Mouse (Mus musculus): ENCODE data around the gene Cenpm.
A peak's percentile ranks its signal among the peaks of the same experiment; 100 is the strongest.

The Cenpm gene

GRCm38 (mm10) chr15:82243742-82244114 lies 820 bp downstream of the Cenpm start:
- DNase-seq (ENCODE audit: low spot score in 2 of 2) = no peak

DNA sequence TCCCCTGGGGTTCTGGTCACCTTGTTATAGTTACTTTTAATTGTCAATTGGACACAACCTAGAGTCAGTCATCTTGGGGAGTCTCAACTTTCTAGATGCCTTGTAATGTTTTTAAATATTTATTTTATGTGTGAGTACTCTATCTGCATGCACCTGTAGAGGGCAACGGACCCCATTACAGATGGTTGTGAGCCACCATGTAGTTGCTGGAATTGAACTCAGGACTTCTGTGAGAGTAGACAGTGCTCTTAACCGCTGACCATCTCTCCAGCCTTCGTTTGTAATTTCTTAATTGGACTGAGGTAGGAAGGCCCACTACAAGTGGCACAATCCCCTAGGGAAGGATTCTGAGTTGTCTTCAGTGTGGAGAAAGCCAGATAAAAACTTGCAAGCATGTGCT lies 1.2 kb downstream of the Cenpm start:
- no peak for DNase-seq (ENCODE audit: low spot score in 2 of 2)

DNA sequence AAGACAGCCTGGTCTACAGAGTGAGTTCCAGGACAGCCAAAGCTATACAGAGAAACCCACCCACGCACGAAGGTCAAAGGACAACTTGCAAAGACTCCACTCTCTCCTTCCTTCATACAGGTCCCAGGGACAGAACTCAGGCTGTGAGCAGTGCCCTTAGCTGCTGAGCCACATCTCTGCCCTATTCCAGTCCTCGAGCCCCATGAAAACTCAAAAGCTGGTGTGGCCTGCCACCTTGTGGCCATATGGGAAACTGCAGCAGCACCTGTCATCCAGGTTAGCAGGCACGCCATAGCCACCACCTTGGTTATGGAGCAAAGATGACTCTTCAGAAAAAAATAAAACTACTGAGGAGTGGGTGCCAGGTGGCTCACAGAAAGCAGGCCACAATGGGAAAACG lies 8.0 kb downstream of the Cenpm start:
- DNase-seq (ENCODE audit: low spot score in 2 of 2) = peak; percentile 67 to 86

- DNase-seq (ENCODE audit: low spot score in 2 of 2) = no peak
These were observed 8.9 kb downstream of the Cenpm start for GRCm38 (mm10) chr15:82235661-82236060.

GRCm38 (mm10) chr15:82232651-82233050 lies 11.9 kb downstream of the Cenpm start:
- DNase-seq (ENCODE audit: low spot score in 2 of 2) = no peak

- no peak for DNase-seq (ENCODE audit: low spot score in 2 of 2)
These were observed 12.8 kb downstream of the Cenpm start for GRCm38 (mm10) chr15:82231591-82232378.

DNA sequence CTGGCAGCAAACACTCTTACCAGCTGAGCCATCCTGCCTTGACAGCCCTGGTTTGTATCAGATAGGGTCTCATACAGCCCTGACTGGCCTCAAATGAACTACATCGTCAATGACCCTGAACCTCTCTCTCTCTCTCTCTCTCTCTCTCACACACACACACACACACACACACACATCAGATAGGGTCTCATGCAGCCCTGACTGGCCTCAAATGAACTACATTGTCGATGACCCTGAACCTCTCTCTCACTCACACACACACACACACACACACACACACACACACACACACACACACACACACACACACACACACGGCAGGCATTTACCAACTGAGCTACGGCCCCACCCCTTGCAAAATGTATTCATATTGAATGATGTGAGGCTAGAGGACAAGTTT lies 13.4 kb downstream of the Cenpm start:
- no peak for DNase-seq (ENCODE audit: low spot score in 2 of 2)

GRCm38 (mm10) chr15:82230098-82230611 lies 14.4 kb downstream of the Cenpm start:
- no peak for DNase-seq (ENCODE audit: low spot score in 2 of 2)

- no peak for DNase-seq (ENCODE audit: low spot score in 2 of 2)
These were observed 15.0 kb downstream of the Cenpm start for GRCm38 (mm10) chr15:82229542-82230045.

GRCm38 (mm10) chr15:82225769-82226168 lies 18.8 kb downstream of the Cenpm start:
- no peak for DNase-seq (ENCODE audit: low spot score in 2 of 2)

DNA sequence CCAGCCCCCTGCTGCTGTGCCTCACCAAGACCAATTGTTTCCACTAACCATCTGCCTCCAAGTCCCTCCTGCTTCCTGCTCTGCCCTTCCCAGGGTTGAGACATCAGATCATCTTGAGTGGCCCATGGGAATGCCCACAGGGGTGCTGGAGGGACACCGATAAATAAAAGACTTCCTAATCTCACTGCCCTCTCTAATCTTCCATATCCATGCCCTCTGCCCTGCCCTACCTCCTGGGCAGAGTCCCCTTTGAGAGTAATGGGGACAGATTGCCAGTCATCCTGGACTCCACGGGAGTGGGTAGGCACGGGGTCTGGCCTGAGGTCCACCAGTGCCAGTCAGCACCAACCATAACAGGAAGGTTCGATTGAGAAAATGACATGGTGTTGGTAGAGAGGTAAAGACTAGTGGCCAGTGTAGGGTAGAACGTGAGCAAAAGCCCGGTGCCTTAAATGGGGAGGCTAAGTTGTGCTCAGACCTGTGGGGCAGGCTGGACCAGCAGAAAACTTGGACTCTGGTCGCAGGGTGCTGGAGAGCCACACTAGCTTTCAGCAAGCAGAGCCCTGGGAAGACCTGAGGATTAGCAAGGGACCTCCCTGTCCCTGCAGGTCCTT lies 19.8 kb downstream of the Cenpm start:
- no peak for DNase-seq (ENCODE audit: low spot score in 2 of 2)

DNA sequence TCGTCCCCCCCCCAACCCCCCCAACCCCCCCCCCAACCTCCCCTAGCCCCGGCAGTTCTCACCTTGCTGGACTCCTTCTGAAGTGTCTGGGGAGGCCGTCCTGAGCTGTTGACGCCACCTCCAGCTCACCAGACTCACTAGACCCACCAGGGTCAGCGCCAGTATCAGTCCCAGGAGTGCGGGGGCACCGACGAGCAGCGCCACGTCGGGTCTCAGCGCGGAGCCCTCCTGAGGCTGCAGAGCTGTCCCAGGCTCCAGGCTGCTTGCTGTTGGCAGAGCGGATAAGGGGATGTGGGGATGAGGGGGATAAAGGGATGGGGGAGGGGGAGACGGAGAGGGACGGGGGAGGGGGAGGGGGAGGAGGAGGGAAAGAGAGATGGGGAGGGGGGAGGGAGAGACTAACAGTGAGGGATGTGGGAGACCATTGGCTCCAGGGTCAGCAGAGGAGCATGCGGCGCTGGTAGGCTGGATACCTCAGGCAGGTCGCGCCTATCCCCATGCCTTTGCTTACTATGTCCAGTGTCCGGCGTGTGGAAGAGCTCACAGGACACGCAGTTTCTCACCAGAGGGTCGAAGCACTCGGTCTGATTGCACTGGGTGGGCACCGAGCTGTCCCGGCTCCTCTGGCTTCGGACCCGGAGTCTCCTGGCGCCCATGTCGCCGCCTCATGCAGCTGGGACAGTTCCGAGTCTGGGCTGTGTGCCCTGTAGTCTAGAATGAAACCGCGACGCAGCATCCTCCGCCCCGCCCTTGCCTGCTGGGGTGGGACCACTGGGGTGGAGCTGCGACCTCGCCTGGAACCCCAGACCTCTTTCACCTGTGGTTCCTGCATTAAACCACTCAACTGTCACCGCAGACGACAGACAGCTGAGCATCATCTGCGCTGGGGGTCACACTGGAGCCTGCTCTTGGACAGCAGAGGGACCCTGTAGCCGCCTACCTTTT lies 20.6 kb downstream of the Cenpm start, which contains the start of gene Tnfrsf13c:
Gene Tnfrsf13c, minus strand, starts transcription at position 713 of the 945 bp plus-strand sequence.
- DNase-seq (ENCODE audit: low spot score in 2 of 2) = no peak

- DNase-seq (ENCODE audit: low spot score in 2 of 2) = no peak
These were observed 21.3 kb downstream of the Cenpm start for GRCm38 (mm10) chr15:82223251-82223650.

DNA sequence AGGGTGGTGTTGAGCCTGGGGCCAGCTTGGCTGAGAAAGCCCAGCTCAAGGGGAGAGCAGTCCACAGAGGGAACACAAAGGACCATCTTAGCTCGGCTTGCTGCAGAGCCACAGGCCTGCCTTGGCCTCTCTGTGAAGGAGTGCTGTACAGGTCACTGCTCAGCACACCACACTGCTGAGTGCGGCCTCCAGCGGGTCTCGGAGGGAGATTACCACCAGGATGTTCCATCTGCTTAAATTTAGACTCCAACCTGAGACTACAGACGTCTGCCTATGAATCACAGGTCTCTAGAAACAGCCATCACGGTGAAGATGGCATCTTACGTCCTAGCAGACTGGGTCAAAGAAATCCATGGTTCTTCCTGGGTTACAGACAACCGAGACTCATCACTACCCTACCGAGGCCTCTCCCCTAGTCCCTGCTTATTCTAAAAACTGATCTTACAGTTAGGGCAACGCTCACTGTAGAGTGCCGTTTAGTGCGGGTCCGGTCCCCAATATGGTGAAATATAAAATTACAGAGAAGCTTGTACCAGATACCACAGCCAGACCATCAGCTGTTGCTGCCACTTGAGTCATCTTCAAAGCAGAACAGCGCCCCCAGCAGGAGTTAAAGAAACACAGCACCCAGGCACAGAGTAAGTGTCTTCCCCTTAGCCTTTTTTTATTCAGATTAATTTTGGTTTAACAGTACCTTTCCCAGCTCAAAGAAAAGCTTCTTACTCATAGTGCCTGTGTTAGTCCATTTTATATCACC lies 23.3 kb downstream of the Cenpm start:
- no peak for DNase-seq (ENCODE audit: low spot score in 2 of 2)

- no peak for DNase-seq (ENCODE audit: low spot score in 2 of 2)
These were observed 24.4 kb downstream of the Cenpm start for GRCm38 (mm10) chr15:82220003-82220675.

DNA sequence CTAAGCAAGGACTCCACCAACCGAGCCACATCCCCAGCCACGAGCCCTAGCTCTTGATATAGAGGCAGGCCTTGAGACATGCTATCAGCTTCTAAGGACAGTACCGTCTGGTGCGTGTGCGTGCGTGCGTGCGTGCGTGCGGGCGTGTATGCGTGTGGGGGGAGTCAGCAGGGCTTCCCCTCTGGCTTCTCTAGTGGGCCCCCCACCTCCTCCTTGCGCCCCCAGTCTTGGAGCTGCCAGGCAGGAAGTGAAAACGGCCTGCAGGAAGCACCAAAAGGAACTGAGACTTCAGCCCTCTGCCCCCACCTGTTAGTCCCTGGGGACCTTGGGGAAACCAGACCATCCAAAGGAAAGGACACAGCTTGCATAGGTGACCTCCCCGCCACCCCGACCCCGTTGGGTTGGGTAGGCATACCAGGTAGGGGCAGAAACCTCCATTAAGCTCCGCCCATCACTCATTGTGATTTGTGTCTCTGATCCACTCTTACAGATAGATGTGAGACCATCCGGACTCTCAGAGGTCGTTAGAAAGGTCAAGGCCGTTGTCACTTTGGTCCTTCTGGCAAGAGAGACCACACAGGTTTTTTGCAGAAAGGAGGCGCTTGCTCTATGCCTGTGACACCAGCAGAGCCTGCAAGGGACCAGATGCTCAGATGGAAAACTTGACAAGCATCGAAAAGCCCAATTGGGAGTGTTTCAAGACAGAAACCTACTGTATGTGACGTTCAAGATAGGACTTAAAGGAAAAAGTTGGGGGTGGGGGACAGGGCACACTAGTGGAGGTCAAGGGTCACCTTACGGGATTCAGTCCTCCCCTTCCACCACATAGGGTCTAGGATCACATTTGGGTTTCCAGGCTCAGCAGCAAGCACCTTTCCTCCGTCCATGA lies 25.5 kb downstream of the Cenpm start:
- DNase-seq (ENCODE audit: low spot score in 2 of 2) = no peak

GRCm38 (mm10) chr15:82217980-82218379 lies 26.6 kb downstream of the Cenpm start:
- no peak for DNase-seq (ENCODE audit: low spot score in 2 of 2)

DNA sequence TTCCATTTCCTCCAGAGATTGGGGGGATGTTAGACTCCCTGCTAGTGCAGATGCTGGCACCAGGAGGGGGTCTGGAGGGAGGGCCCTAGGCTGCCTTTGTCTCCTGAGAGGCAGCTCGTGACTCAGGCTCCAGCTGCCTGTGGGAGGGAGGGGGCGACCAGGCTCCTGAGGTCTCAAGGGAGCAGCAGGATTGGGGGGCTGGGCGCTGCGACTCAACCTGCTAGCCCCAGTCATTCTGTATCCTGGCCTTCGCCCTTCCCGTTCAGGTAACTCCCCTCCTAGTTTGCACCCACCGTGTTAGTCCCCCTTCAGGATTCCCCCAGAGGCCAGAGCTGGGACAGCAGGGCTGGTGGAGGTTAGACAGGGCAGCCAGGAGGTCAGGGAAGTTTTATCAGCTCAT lies 27.5 kb downstream of the Cenpm start:
- DNase-seq (ENCODE audit: low spot score in 2 of 2) = no peak

DNA sequence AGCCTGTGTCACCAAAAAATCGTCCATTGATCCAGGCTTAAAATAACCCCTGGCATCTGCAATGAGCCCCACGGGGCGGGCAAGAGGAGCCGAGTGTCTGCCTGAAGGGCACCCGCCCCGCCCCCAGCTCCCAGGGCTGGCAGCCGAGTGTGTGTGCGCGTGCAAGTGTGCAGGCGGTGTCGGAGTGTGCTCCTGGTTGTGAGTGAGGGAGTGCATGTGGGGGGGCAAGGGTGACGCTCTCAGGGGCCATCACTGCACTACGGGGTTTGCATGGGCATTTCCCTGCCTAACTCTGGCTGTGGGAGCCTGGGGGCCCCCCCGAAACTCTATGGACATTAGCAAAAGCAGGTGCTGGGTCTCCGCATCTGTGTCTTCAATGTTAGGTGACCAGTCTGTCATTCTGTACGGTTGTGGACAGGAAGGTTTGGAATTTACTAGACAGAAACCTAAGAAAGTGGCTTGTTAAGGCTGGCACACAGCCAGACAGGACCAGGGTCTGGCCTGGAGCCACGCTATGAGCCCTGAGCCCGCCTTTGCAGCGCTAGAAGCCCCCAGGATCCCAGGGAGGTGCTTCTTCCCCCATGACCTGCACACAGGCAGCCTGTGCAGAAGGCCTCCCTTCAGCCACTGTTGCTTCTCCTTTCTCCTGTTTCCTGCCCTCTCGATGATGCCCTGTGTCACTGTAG lies 28.3 kb downstream of the Cenpm start:
- DNase-seq (ENCODE audit: low spot score in 2 of 2) = no peak
